Mouse (Mus musculus): ENCODE results near the gene Ebf3. TPM values are rescaled to one million over a fixed set of nuclear protein-coding genes. Genes with fewer than 3 reads are reported as not detected.

Gene Ebf3
- total RNA-seq, 2 experiments from 2014 or later = 7.1 to 7.6 TPM

DNA sequence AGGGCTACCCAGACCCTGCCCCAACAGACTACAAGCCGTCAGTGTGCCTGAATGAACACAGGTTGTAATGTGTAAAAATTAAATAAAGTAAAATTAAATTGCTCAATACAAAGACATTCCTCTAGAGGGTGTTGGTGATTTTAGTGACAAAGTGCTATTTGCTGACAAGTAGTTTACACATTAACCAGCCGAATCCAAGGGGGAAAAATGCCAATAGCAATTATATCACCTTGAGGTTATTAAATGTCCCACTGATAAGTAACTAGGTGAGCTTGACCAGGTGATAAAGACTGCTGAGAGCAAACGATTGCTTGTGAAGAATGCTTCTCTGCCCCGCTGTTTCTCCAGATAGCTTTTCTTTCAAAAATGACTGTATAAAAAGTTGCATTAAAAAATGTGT lies 102.9 kb downstream of the Ebf3 start:
- intact Hi-C loops (cut with DNase I) = no loop called here
- DNase-seq = no peak

DNA sequence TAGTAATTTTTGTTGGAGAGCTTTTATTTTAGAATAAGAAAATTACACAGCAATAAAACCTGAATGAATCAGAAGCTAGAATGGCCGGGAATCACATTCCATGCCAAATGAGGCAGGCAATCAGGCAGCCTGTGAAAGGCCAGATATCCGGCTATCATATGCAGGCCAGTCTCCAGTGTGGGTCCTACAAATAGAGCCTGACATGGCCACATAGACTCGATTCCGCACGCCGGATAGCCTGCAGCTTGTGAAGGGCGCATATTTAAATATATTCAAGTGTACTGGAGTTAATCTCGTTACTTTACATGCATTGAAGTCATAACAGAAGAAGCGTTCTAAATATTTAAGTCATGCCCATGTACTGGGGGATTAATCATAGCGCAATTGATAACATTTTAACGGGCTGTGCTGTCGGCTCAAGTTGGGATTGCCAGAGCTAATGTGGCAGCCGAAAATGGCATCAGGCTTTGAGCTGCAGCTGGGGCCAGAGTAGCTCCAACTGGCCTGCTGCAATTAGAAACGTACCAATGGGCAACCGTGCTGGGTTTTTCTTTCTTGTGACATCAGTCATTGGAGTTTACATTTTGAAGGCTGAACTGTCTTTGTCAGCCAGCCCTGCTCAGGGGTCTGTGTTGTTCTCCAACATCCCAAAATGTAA lies 104.4 kb downstream of the Ebf3 start:
- intact Hi-C loops (cut with DNase I) = no loop called here
- DNase-seq = no peak

DNA sequence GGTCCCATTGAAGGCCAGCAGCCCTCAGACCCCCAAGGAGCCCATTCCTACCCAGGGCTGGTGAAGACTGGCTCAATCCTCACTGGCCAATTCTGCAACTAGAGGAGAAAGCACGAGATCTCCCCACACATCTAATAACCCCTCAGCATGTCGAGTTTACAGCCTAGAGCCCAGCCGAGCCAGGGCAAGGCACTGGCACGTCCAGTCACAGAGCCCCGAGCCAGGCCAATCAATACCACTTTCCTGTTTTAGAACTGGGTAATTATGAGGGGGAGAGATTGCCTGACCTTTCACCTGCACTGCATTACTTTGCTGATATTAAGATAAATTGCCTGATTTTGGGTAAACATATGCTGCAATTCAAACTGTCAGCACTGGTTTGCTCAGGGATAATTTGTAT lies 105.7 kb downstream of the Ebf3 start:
- no peak for DNase-seq
- intact Hi-C loops (cut with DNase I) = no loop called here

DNA sequence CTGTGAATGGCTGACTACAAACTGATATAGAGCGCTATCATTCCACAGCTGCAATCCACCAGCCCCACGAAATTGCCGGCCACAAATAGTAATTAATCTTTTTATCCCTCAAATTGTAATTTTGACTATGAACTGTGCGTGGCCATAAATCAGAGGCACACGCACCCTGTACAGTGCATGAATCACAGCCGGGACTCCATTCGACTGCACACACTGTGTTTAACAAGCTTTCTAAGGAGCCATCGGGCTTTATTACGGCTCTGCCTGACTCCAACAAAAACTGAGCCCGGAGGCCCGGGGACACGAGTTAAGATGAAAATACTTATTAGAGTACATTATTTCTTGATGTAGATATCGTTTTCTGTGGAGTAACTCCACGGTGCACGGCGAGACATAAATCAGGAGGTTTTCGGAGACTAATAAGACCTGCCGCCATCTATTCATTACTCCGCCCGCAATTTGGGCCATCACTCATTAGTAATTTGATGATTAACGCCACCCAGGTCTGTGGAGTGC lies 107.4 kb downstream of the Ebf3 start:
- intact Hi-C loops (cut with DNase I) = no loop called here
- DNase-seq = no peak

DNA sequence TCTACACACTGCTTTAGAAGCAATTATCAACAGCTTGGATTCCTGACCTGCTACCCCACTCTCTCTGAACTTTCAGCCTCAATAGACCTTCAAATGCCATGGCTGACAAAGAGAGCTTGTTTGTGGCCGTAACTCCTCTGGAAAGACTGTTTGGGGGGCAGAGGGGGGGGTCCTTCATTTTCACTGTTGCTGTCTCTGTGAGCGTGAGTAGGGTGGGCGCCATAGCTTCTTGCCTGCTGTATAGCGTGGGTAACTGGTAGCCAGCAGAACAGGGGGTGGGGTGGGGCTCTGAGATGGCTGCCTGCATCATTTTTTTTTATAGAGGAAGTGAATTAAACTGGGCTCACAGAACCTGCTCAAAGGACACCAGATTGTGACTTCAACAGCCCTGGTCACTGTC lies 114.7 kb downstream of the Ebf3 start:
- intact Hi-C loops (cut with DNase I) = no loop called here
- DNase-seq = no peak

DNA sequence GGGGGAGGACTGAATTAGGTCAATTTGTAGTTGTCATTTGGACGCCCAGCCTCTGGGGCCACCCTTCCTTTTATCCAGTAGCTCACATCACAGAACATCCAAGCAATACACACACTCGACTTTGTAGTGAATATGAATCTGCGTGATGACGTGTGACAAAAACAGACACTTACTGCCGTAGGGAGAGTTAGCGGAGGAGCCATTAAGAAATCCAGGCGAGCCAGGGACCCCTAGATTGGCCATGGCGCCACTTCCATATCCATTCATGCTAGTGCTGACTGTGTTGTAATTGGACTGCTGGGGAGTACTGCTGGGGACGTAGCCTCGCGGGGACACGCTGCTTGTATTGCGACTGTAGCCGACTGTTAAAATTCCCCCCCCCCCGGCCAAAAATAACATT lies 115.3 kb downstream of the Ebf3 start:
- DNase-seq = no peak
- intact Hi-C loops (cut with DNase I) = no loop called here

DNA sequence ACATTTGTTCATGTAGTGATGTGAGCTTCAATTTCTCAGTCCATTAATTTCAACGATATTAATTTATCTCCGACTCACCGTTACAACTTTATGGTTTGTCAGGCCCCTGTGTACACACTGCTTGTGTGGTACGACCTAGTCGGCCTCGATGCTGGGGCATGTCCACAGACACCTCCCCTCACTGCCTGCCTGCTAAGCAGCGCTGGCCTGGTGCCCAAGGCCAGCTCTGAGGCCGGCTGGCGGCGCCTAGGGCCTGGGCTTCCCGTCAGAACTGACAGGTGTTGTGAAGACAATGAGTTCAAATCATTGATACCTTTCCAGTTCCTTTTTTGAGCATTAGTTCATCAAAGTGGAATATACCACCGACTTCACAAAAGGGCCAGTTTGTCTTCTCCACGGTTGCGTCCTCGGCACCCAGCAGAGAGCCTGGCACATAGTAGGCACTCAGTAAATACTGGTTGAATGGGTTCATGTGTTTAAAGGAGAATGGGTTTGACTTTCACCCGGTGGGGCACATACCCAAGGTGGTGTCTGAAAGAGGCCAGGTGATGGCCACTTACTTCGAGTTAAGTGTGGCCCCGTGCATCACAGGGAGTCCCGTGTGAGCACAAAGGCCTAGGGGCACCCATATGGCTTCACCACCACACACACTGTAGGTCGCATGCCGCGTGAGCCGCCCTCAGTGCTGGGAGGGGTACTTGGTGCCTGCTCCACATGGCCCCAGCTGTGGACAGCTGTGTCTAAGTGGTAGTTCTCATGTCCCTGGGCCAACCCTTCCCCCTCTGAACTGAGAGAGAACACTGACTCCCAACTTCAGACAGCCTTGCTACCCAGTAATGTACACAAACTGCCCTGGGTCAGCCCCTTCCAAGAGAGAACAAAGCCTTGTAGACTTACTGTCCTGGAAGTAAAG lies 116.9 kb downstream of the Ebf3 start:
- intact Hi-C loops (cut with DNase I) = no loop called here
- DNase-seq = no peak

DNA sequence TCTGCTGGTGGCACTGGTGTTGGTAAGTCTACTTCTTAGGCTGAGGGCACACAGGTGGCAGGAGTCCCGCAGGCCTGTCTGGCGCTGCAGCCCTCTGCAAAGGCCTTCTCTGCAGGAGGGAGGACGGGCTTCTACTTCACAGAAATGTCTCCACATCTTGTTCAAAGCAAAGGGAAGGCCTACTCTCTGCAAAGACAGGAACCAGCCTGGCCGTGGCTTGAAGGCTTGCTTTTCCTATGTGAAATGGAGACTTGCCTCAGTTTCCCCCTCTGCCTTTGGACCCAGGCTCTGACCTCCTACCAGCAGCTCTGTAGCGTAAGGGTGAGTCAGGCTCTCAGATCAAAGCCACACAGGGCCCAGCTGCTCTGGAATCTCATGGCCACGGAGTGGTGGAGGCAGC lies 117.7 kb downstream of the Ebf3 start:
- DNase-seq = no peak
- intact Hi-C loops (cut with DNase I) = no loop called here

DNA sequence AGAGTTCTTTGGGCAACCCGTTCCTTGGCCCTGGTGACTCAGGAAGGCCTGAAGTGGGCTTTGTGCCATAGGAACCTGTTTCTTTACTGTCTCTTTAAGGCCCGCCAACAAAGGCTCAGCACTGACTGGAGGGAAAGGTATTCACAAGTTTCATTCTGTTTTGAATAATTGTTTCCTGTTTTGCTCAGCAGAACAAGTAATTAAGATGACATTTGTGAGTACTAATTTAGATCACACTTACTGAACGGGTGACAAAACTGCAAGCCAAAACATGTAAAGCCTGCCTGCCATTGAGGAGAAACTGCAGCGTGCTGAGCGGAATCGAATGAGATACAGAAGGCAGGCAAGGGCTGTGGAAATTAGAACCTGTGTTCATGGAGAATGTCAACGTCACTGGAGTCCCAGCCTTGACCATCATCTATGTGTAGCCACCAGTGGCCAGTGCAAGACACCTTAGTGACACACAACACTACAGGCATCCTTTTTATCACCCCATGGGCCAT lies 121.4 kb downstream of the Ebf3 start:
- no peak for DNase-seq
- intact Hi-C loops (cut with DNase I) = no loop called here

DNA sequence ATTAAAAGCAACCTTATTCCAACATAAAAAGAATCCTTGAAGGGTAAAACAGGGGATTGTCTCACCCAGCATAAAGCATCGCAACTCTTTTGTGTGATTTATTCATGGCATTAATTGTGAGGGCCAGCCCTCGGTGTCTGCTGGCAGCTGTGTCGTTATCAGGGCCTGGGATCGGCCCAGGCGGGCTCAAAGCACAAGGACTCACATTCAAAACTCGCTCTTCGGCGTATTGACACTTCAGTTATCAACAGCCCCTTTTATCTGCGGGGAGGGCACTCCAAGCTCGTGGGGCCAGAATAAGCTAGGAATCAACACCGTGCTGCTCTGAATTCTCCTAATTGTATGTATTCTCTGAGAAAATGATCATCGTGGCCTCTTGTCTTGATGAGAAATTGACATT lies 122.4 kb downstream of the Ebf3 start:
- DNase-seq = no peak
- intact Hi-C loops (cut with DNase I) = no loop called here

DNA sequence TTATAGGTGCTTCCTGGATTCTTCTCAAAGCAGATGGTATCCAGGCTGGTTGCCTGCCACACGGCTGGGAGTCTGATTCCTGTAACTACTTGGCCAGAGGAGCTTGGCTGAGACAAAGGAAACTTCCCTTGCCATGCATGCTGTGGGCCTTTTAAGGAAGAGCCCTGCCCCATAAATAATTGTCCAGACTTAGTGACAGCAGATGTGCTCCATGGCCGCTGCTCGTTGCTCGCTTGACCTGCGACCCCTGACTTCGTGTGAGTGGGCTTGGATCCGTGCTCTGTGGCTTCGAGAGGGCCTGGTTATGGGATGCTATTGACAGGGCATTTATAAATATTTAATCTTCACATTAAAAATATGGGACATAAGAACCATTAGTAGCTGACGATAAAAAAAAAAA lies 142.0 kb downstream of the Ebf3 start:
- no peak for DNase-seq
- intact Hi-C loops (cut with DNase I) = no loop called here

DNA sequence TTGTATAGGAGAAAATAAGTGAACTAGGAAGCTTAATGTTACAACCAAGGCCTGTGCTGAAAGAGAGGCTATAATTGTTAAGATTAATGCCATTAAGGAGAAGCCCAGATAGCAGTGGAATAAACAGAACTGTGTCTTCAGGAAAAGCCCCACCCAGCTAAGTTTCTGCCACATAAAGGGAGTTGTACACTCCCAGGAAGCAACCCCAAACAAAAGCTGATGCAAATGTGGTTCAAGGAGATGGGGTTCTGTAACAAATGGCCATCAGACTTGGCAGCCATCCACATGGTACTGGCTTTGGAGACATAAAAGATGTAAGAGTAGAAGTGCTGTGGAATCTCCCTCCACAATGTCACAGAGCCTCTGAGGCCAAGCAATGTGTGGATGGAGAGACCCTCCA lies 155.2 kb downstream of the Ebf3 start:
- intact Hi-C loops (cut with DNase I) = no loop called here
- no peak for DNase-seq

DNA sequence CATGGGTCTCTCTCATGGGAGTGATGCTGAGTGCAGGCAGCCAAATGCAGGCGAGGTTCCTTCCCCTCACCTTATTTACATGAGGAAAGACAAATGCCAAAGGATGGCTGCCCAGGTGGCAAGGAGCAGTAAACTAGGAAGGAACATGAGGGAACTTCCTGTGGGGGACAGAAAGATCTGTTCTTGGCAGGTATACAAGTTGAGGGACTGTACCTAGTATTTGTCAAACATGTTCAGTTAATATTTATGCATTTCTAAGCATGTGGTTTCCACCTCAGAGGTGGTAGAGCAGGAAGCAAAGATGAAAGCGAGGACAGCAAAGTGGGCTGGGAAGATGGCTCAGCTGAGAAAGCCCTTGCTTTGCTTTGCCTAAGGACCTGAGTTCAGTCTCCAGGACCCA lies 159.6 kb downstream of the Ebf3 start:
- no peak for DNase-seq
- intact Hi-C loops (cut with DNase I) = no loop called here

DNA sequence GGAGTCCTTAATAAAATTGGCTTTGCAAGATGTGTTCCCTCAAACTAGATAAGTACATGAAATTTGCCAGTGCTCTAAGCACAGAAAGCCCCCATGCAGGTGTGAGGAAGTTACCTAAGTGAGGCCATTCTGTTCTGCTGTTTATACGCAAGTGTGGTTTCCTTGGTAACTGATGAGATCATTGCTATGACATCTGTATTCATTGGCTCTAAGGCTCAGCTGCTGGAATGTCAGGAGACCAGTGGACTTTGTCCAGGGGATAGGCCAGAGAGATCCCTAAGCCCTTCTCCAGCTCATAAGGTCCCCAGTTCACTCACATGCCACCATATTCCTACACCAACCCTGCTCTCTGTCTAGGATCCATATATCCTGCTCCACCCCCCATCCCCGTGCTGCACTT lies 162.4 kb downstream of the Ebf3 start:
- intact Hi-C loops (cut with DNase I) = no loop called here
- DNase-seq = no peak

DNA sequence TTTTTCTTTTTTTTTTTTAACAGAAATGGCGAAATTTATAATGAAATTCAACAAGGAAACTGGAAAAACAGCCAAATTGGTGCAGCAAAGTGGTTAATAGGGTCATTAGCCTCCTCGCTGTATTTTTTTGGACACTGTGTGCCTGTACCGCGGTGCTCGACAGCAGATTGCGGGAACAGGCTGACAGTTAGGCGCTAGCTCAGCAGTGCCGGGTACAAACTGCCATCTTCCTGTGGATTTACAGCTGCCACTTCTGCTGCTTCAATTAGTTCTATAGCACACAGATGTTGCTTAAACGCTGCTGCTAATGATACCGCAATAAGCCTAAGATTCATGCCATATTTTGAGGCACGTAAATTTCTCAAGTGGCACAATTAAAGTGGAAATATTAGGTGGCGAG lies 167.1 kb downstream of the Ebf3 start:
- no peak for DNase-seq
- intact Hi-C loops (cut with DNase I) = no loop called here

Other genes with a start within 250 kb of the Ebf3 start
- 1 to 10 TPM; 4.1 to 4.8 TPM for gene 9430038I01Rik, start 96.3 kb upstream of the Ebf3 start, total RNA-seq (2021)
- 100 to 1,000 TPM; 105 to 109 TPM for gene Glrx3, start 123.2 kb upstream of the Ebf3 start, total RNA-seq (2021)